In the genomic region with DNA sequence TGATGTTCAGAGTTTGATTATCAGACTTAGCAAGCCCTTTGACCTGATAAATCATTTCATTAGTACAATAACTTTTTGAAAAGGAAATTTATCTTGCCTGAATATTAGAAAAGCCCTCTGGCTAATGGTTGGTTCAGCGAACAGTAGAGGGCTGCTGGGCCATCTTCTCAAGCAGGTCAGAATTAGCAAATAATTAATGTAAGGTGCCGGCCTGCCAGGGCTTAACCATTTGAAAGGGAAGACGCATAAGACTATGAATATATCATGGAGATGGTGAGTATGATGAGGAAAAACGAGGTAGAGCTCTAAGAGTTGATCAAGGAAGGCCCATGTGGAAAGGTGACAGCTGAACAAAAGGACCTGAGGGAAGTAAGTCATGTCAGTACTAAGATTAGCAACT, we compare ENCODE assay signal across 25 mouse cellular contexts. TPM values are rescaled to one million over a fixed set of nuclear protein-coding genes. Genes with fewer than 3 reads are reported as not detected.
DNase-seq lines count a peak whose midpoint lies in the region; ATAC-seq and TF ChIP-seq lines count a peak whose summit lies in the region.
"Had no signal": no experiment of that assay in that cellular context is flagged by ENCODE, and none has a peak within 500 bp of the region (broad histone marks: within the 10 kb centered on the region; RNA-seq: fewer than 3 reads in every experiment).

No protein-coding gene starts in this region.

- in situ Hi-C loops in CH12.LX (cut with MboI; ENCODE audit: low pct_ligation_motif_present, low pct_unique_long_range_greater_than_20kb, low sequenced_read_pairs), result no loop called here

- peaks cover 39% of the 10 kb centered on the region for H3K79me2 ChIP-seq in CH12.LX (replicated peaks; ENCODE audit: control insufficient read depth, extremely low read depth, insufficient read depth, poor library complexity, severe bottlenecking)

- no peaks in the 10 kb centered on the region for H3K27me3 ChIP-seq in kidney, adult 2 months (replicated peaks; ENCODE audit: control insufficient read depth, insufficient read depth, low read length)
- no peaks in the 10 kb centered on the region for H3K27me3 ChIP-seq in CH12.LX (replicated peaks)
- H3K27me3 ChIP-seq in liver, embryonic 13.5 days, result no peaks in the 10 kb centered on the region
- H3K27me3 ChIP-seq: hindbrain, embryonic 13.5 days; limb, embryonic 15.5 days; midbrain, embryonic 12.5 days; neural tube, embryonic 12.5 days had no signal

- no peak overlapping the region for H3K9ac ChIP-seq in CH12.LX (ENCODE audit: insufficient read depth, low read depth)
- H3K9ac ChIP-seq in liver, embryonic 13.5 days, result no peak overlapping the region
- H3K9ac ChIP-seq: forebrain, postnatal 0 days; hindbrain, embryonic 13.5 days; limb, embryonic 15.5 days; midbrain, embryonic 12.5 days; neural tube, embryonic 12.5 days had no signal

- WGBS in kidney, adult 2 months, result 28% methylated on average over 4 of the region's 4 CpGs
- WGBS in liver, embryonic 13.5 days (ENCODE audit: insufficient replicate concordance), result 69% methylated on average over 4 of the region's 4 CpGs

- no peak overlapping the region for H3K27ac ChIP-seq in kidney, adult 2 months (ENCODE audit: insufficient read depth, low read depth, low read length)
- H3K27ac ChIP-seq in CH12.LX (ENCODE audit: insufficient read depth, low read depth), result no peak overlapping the region
- H3K27ac ChIP-seq in liver, embryonic 13.5 days, result no peak overlapping the region
- H3K27ac ChIP-seq: embryonic facial prominence, embryonic 10.5 days; heart, adult 2 months; hindbrain, embryonic 13.5 days; limb, embryonic 15.5 days; midbrain, embryonic 12.5 days; neural tube, embryonic 12.5 days had no signal

- peak overlapping the region; percentile 18; the same call in 1 of the 2 replicates for H3K4me2 ChIP-seq in CH12.LX (ENCODE audit: insufficient read depth, low read depth, poor library complexity, severe bottlenecking)
- H3K4me2 ChIP-seq in liver, embryonic 13.5 days, result peak overlapping the region; percentile 45
- H3K4me2 ChIP-seq: hindbrain, embryonic 13.5 days; limb, embryonic 15.5 days; midbrain, embryonic 12.5 days; neural tube, embryonic 12.5 days had no signal

- H3K4me1 ChIP-seq in kidney, adult 2 months (ENCODE audit: control insufficient read depth, insufficient read depth, low read length), result peaks cover 3% of the 10 kb centered on the region; the same call in 1 of the 2 replicates
- peaks cover 8 to 56% of the 10 kb centered on the region in 2 experiments; a peak in 3 of 4 replicates for H3K4me1 ChIP-seq in CH12.LX (ENCODE audit: control insufficient read depth in 1 of 2, insufficient read depth in 2 of 2)
- H3K4me1 ChIP-seq in liver, embryonic 13.5 days (replicated peaks), result peaks cover 56% of the 10 kb centered on the region

- TF ChIP-seq CTCF in kidney, adult 2 months (conservative IDR thresholded peaks at IDR 0.05; ENCODE audit: insufficient read depth, insufficient read length, low read depth, low read length), result no peak
- no peak for TF ChIP-seq CTCF in CH12.LX (conservative IDR thresholded peaks at IDR 0.05 in 1 of 2, IDR thresholded peaks at IDR 0.05 in 1 of 2; ENCODE audit: low read depth in 2 of 2, low read length in 2 of 2)

- no peak overlapping the region for H3K4me3 ChIP-seq in kidney, adult 2 months (ENCODE audit: insufficient read depth, low read depth, low read length)
- no peak overlapping the region for H3K4me3 ChIP-seq in CH12.LX (replicated peaks in 1 of 3; ENCODE audit: low read depth in 2 of 3, low read length in 2 of 3, poor library complexity in 1 of 3)
- 0 out of 2 replicates have a peak overlapping the region, but pooled peaks have one; percentile 96 for H3K4me3 ChIP-seq in liver, embryonic 13.5 days (replicated peaks)
- H3K4me3 ChIP-seq: embryonic facial prominence, embryonic 10.5 days; heart, adult 2 months; hindbrain, embryonic 13.5 days; limb, embryonic 15.5 days; midbrain, embryonic 12.5 days; neural tube, embryonic 12.5 days had no signal

- TF ChIP-seq POLR2A in kidney, adult 2 months (IDR thresholded peaks at IDR 0.05; ENCODE audit: low read depth, low read length), result no peak
- TF ChIP-seq POLR2A in CH12.LX (IDR thresholded peaks at IDR 0.05; ENCODE audit: low read depth, low read length), result no peak

- ATAC-seq in liver, embryonic 13.5 days (ENCODE audit: low read depth), result no peak
- ATAC-seq: forebrain, postnatal 0 days; inflammation-experienced regulatory T-cells, adult 6 months had no signal

- DNase-seq in kidney, adult 2 months, result peak; percentile 66
- DNase-seq in kidney, postnatal 4 days, result no peak
- no peak for DNase-seq in CH12.LX (ENCODE audit: extremely low read depth)
- peak; percentile 68 for DNase-seq in kidney, adult 9 months
- DNase-seq in liver, embryonic 13.5 days, result no peak
- no peak for DNase-seq in cerebellum, adult 9-10 months
- DNase-seq in layer of hippocampus, postnatal 25 days (ENCODE audit: extremely low spot score in 1 of 2, low spot score in 1 of 2), result no peak
- no peak for DNase-seq in adrenal gland, postnatal 36 days
- DNase-seq: cerebellum, adult 11 months; cerebellum, postnatal 10 days; forebrain, postnatal 0 days; gastrocnemius, postnatal 36 days; heart, adult 2 months; left cerebral cortex, postnatal 4 days; lung, postnatal 10 days; retina, postnatal 1 day; right cerebral cortex, postnatal 25 days; spleen, adult 18-20 months; thymus, postnatal 25 days had no signal

- H3K9me3 ChIP-seq in CH12.LX (replicated peaks; ENCODE audit: low read length), result no peaks in the 10 kb centered on the region
- H3K9me3 ChIP-seq in liver, embryonic 13.5 days (replicated peaks), result no peaks in the 10 kb centered on the region
- H3K9me3 ChIP-seq: embryonic facial prominence, embryonic 10.5 days; hindbrain, embryonic 13.5 days; limb, embryonic 15.5 days; midbrain, embryonic 12.5 days; neural tube, embryonic 12.5 days had no signal

- dilution Hi-C loops in CH12.LX (cut with MboI; ENCODE audit: extremely low pct_ligation_motif_present, extremely low pct_unique_long_range_greater_than_20kb, low sequenced_read_pairs), result no loop called here

- TF ChIP-seq EP300 in CH12.LX (IDR thresholded peaks at IDR 0.05; ENCODE audit: low read length), result no peak

- TF ChIP-seq RAD21 in CH12.LX (IDR thresholded peaks at IDR 0.05; ENCODE audit: low read depth, low read length), result no peak

- H3K36me3 ChIP-seq in kidney, adult 2 months (ENCODE audit: control insufficient read depth, insufficient read depth, low read length), result no peaks in the 10 kb centered on the region
- H3K36me3 ChIP-seq in CH12.LX (replicated peaks in 1 of 2; ENCODE audit: control insufficient read depth in 1 of 2, insufficient read depth in 1 of 2, low read length in 1 of 2), result peaks cover 0 to 21% of the 10 kb centered on the region in 2 experiments
- peaks cover 21% of the 10 kb centered on the region for H3K36me3 ChIP-seq in liver, embryonic 13.5 days
- H3K36me3 ChIP-seq: limb, embryonic 15.5 days; neural tube, embryonic 12.5 days had no signal

TF ChIP-seq in CH12.LX, 34 proteins besides CTCF, POLR2A, EP300 and RAD21:
- TF ChIP-seq TBP (conservative IDR thresholded peaks at IDR 0.05; ENCODE audit: low read depth, low read length) (no peak), ZMIZ1 (IDR thresholded peaks at IDR 0.05; ENCODE audit: low read depth, low read length) (no peak), USF2 (conservative IDR thresholded peaks at IDR 0.05; ENCODE audit: low read depth, low read length) (no peak), NELFE (IDR thresholded peaks at IDR 0.05; ENCODE audit: low read depth, low read length) (no peak), E2F4 (IDR thresholded peaks at IDR 0.05; ENCODE audit: insufficient replicate concordance, low read depth, low read length) (no peak), ELF1 (IDR thresholded peaks at IDR 0.05; ENCODE audit: low read depth, low read length) (no peak), POLR2AphosphoS2 (IDR thresholded peaks at IDR 0.05; ENCODE audit: low read depth, low read length) (no peak), ZNF384 (IDR thresholded peaks at IDR 0.05; ENCODE audit: low read depth, low read length) (no peak), HCFC1 (IDR thresholded peaks at IDR 0.05; ENCODE audit: low read depth, low read length) (no peak), CHD1 (IDR thresholded peaks at IDR 0.05; ENCODE audit: low read depth, low read length) (no peak), ZKSCAN1 (IDR thresholded peaks at IDR 0.05; ENCODE audit: borderline replicate concordance, low read depth, low read length) (no peak), MAZ (IDR thresholded peaks at IDR 0.05; ENCODE audit: low read depth, low read length) (no peak), SMC3 (IDR thresholded peaks at IDR 0.05; ENCODE audit: low read depth, low read length) (no peak)

RNA-seq across cellular contexts. Expression of gene B3galnt2, which starts 2.4 kb away (rescaled TPM):
- polyA plus RNA-seq in kidney, adult 2 months (2012; rRNA removed), result 17.4 and 25.8 TPM in 2 replicates
- total RNA-seq in CH12.LX (2012; rRNA removed), result 49.3 and 52.3 TPM in 2 replicates
- total RNA-seq in CH12.LX (2014; rRNA removed), result 48.3 and 56.3 TPM in 2 replicates
- polyA plus RNA-seq in CH12.LX (2012; ENCODE audit: insufficient read length, low read depth), result 34.1 and 36.3 TPM in 2 replicates
- 26.7 and 32.8 TPM in 2 replicates for polyA plus RNA-seq in liver, embryonic 13.5 days (2015; fragmentation: Nextera tagmentation; extraction: Ambion mirVana)
- 10 to 100 TPM; 12.7 to 15.5 TPM for total RNA-seq in layer of hippocampus, postnatal 25 days (2021)
- total RNA-seq in adrenal gland, postnatal 36 days (2021), result 10 to 100 TPM; 24.9 to 31.0 TPM

Comparison
In these comparisons a context has a peak if more than half of its experiments do, and no peak if none do; other contexts are left out.
1. DNase-seq: peak in kidney, adult 2 months (single experiment) and kidney, adult 9 months (single experiment); none in kidney, postnatal 4 days (0 of 2), CH12.LX (single experiment), liver, embryonic 13.5 days (single experiment), cerebellum, adult 9-10 months (single experiment), layer of hippocampus, postnatal 25 days (0 of 2) and adrenal gland, postnatal 36 days (0 of 2).